Mouse (Mus musculus) ES-Bruce4 (cell line): ENCODE data around the gene Fam228a.

ENCODE experiments used
- CTCF ChIP-seq: IDR thresholded peaks from one replicate; pipeline ENCODE4 v1.8.1; 2011; ENCODE audit warnings: low read depth, low read length
- POLR2A ChIP-seq: IDR thresholded peaks from one replicate; pipeline ENCODE4 v1.8.1; 2011; ENCODE audit warnings: low read length; ENCODE audit not compliant: insufficient read depth

GRCm38 (mm10) chr12:4694534-4694933 lies 43.7 kb downstream of the Fam228a start:
- no peak for TF ChIP-seq CTCF
- TF ChIP-seq POLR2A, result no peak
